Mouse (Mus musculus) stomach, postnatal 0 days (tissue): ENCODE data around the gene Slc35b4.

Experiments
- CTCF ChIP-seq: IDR thresholded peaks from 2 replicates; pipeline ENCODE4 v1.5.1; 2016; ENCODE audit warnings: antibody characterized with exemption, low read depth, mild to moderate bottlenecking, moderate library complexity
- EP300 ChIP-seq: optimal IDR thresholded peaks from 2 replicates; pipeline ENCODE3; 2016; ENCODE audit warnings: antibody characterized with exemption

- TF ChIP-seq CTCF (no peak), EP300 (no peak)
Observed at GRCm38 (mm10) chr6:34116838-34117478, 60.0 kb downstream of the Slc35b4 start.
